Mouse (Mus musculus) liver, embryonic 14.5 days (tissue): Measurements from ENCODE around the gene Lyrm9.

Source experiments
- CTCF ChIP-seq: IDR thresholded peaks from 2 replicates; pipeline ENCODE4 v1.5.1; 2016; ENCODE audit warnings: antibody characterized with exemption, low read depth, control low read depth
- EP300 ChIP-seq: IDR thresholded peaks from 2 replicates; pipeline ENCODE4 v1.6.1; 2016; ENCODE audit warnings: antibody characterized with exemption, low read depth

- TF ChIP-seq CTCF (no peak), EP300 (no peak)
Observed at GRCm38 (mm10) chr11:78814461-78814941, 11.9 kb upstream of the Lyrm9 start.
